Mouse (Mus musculus): ENCODE data around the gene Gm16427.
"Not testable (repeated sequence)": the region's sequence is repeated elsewhere in the genome, so short reads cannot be mapped to it uniquely, and the experiment has no call there.

Gm16427 gene

GRCm38 (mm10) chr5:93540100-93540499, at the start of gene Gm16427:
Gene Gm16427, minus strand, starts transcription at chr5:93540200.
- not testable (repeated sequence) for DNase-seq (ENCODE audit: low spot score in 2 of 2)

Data from spleen, postnatal 4 days (tissue).